Mouse (Mus musculus): ENCODE measurements around the gene Cops3.

The Cops3 gene

DNA sequence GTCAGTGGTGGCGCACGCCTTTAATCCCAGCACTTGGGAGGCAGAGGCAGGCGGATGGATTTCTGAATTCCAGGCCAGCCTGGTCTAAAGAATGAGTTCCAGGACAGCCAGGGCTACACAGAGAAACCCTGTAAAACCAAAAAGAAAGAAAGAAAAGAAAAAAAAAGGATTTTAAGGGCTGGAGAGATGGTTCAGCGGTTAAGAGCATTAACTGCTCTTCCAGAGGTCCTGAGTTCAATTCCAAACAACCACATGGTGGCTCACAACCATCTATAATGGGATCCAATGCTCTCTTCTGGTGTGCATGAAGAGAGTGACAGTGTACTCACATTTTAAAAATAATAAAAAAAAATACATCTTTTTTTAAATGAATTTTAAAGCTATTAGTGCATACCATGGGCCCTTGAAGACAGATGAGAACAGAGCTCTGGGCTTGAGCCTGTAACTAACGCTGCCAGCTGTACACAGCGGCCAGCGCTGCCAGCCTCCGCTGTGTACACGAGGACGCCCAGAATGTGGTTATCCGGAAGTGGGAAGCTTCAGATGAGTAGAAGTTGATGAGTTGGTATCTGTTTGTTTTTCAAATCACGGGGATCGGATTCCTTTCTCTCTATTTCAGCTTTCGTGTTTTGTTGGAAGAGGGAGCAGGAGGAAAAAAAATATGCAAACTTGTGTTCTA lies 29.0 kb downstream of the Cops3 start:
- DNase-seq, result no peak

DNA sequence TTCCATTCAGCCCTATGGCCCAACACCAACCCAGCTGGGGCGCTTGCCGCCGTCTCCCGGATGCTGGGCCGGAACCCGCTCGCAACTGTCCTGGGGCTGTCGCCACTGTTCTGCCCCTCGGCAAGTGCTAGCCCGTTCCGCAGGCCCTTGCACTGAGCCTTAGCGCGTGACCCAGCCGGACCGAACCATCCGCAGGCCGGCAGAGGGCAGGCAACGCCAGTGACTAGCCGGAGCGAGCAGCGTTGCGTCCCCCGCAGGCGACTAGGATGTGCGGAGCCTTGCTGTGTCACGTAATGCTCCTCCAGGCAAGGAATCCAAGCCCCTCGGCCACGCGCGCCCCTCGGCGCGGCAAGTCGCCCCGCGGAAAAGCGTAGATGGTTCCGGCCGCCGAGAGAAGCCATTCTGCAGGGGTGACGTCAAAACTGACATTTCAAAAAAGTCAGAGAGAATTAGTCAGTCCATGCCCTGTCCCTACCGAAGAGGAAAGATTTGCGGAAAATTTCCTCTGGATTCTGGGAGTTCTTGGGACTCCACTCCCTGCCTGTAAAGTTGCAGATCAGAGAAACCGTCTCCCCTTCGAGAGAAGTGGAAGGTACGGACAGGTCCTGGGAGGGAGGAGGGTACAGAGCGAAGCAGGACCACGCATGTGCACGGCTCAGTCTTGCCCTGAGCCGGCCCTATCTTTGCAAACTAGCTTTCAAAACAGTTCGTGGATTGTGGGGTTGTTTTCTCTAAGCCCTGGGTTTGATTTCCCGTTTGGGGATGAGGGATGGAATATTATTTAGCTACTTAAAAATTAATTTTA lies 29.8 kb downstream of the Cops3 start, which contains the start of gene Flcn:
Flcn (minus strand) TSS at position 347 of the 805 bp plus-strand sequence.
- peak; percentile 92 to 94 for DNase-seq

DNA sequence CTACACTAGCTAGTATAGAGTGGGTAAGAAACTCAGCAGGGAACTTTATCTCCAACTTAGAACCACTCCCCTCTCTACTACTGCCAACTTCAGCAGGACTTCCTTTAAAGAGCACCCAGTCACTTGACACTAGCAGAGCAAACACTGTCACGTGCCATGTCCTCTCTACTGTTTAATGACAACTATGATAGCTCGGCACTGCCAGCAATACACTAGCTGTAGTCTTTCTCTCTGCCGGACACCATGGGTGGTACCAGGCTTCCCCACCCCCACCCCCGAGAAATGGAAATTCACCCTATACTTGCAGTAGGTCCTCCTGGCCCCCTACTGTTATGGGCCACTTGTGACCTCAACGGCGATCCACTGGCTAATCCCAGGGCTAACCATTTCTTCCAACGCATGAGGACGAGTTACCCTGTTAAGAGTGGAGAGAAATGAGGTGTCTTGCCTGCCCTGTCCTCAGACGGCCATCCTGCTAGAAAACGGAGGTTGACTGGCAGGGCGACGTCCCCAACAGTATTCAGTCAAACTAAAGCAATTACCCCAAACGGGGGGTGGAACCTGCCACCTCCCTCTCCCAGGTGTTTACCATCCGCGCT lies 30.5 kb downstream of the Cops3 start:
- DNase-seq, result no peak

DNA sequence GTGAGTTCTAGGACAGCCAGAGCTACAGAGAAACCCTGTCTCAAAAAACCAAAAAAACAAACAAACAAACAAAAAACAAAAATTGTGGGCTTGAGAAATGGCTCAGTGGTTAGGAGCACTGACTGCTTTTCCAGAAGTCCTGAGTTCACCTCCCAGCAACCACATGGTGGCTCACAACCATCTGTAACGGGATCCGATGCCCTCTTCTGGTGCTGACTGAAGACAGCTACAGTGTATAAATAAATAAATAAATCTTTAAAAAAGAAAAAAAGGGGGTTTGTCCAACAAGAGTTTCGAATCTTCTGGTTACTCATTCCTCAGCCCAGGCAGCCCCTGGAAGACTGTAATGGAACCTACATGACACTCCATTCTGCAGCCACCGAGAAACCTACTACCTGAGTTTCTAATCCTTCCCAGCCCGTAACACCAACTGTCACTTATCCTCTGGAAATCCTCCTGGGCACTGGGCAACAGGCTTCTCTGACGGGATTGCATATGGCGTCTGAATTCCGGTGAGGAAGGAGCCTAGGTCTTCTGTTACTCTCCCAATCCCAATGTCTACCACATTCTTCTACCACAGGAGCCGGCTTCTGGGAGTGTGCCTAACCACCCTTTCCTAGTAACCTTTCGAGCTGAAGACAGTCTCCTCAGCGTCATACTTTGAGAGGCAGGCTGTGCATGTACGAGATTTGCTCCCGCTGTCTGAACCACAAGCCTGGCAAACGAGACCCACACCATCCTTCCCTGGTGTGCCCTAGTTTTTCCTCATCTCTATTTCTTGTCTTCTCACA lies 31.3 kb downstream of the Cops3 start:
- DNase-seq, result peak; percentile 40 to 47

DNA sequence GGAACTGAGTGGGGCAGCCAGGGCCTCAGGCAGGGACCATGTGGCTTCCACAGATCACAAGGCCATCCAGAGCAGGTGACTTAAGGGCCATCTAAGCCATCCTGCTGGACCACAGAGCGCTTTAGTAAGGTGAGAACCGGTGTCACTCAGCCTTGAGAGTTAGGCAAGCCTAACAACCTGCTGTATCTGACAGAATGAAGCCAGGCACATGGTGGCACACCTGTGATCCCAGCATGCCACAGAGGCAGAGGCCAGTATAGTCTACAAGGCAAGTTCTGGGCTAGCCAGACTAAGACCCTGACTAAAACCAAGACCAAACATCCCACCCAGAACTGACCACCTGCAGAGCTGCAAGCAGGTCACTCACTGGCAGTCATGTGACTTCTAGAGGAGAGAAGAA lies 34.0 kb downstream of the Cops3 start:
- DNase-seq, result peak; percentile 52 to 54

DNA sequence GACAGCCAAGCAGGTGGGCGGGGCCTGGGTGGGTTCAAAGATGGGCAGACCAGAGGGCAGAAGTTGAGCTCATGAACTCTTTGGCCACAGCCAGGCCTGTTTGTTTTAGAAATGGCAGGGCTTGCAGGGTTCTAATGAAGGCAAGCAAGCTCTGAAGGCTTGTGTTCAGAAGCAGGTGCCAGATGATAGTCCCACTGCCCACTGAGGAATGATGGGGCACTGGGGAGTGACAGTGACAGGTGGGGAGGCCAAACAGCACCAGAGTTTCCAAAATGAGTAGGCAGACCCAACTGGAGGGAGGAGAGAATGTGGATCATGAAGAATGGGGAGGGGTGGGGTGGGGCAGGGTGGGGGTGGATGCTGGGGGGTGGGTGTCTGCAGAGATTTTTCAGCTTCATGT lies 34.4 kb downstream of the Cops3 start:
- DNase-seq, result no peak

DNA sequence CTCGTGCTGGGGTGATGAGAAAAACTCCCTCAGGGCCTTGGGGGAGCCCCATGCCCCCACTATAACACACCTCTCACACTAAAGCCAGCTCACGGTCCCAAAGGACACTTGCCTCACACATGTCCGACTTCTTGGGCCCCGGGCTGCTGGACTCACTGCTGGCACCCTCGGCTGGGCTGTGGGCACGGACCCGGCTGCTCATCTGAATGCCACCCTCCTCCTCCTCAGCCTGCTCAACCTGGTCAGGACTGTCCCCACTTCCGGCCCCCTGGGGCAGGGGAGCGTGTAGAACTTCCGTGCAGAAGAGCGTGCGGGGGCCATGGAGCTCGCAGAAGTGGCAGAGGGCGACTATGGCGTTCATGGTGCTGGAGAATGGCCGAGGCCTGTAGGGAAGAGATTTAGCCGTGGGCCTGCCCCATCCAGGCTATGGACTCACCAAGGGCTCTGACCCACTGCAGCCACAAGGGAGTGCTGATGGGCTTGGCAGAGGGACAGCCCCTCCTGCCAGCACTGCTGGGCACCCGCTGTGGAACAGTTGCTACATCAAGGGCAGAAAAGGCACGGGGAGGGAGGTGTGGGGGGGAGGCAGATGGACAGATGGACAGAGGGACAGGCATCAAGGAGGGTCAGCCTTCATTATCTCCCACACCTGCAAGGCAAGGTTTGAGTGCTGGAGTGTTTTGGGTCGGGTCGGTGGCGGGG lies 35.1 kb downstream of the Cops3 start:
- peak; percentile 79 to 86 for DNase-seq

DNA sequence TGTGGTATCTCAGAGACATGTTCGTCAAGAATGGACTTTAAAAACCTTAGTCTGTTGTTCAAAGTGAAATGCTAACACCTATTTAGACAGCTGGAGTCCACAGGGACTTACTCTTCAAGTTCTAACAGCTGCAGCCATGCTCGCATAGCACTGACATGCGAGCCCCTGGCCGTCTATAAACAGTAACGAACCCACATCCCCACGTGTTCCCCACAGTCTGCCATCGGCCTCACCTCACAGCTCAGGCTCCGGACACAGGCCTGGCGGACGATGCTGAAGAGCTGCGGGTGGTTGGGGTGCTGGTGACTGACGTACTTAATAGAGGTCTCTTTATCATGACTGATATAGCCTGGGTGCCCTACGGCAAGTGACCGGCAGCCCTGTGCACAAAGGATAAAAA lies 36.1 kb downstream of the Cops3 start:
- no peak for DNase-seq

DNA sequence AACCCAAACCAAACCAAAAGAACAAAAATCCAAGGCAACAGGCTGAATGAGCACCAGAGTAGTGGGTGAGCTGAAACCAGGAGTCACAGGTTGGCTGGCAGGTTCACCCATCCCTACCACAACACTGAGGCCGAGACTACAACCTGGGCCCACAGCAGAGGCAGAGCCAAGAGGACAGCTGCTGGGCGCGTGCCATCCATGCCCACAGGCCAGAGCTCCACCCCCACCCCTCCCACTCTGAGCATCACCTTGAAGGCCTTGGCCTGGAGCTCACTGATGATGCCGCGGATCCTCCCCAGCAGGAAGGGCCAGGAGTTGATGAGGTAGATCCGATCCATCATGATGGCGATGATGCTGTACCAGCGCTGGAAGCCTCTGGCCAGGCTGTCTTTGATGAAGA lies 37.8 kb downstream of the Cops3 start:
- DNase-seq, result peak in 1 of 2 experiments; percentile 61

DNA sequence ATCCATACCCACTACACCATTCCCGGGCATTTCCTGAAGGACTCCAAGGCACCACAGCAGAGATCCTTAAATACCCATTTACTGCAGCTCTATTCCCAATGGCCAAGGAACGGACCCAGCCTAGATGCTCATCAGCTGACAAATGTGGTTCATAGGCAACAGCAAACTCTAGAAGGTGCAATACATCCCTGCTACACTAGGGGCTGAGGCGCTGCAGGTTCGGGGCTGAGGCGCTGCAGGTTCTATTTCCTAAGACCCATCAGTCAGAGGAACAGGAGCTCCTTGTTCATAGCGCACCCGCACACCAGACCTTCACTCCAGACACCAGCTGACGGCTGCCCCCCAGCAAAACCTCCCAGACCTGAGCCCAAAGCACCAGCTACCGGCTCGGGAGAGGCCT lies 39.2 kb downstream of the Cops3 start:
- DNase-seq, result no peak

DNA sequence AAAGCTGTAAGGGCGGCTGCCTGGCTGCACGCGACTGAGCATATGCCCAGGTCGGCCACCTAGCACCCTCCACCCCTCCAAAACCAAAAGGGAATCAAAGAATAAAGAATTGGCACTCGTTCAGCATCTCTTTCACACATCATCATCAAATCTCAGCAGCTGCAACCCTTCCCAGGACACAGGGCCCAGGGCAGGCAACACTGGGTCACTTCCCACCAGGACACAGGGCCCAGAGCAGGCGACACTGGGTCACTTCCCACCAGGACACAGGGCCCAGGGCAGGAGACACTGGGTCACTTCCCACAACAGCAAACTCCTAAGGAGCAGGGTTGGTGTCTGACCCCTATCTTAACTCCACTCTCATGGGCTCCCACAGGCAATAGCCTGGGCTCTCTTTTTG lies 46.2 kb downstream of the Cops3 start:
- no peak for DNase-seq

DNA sequence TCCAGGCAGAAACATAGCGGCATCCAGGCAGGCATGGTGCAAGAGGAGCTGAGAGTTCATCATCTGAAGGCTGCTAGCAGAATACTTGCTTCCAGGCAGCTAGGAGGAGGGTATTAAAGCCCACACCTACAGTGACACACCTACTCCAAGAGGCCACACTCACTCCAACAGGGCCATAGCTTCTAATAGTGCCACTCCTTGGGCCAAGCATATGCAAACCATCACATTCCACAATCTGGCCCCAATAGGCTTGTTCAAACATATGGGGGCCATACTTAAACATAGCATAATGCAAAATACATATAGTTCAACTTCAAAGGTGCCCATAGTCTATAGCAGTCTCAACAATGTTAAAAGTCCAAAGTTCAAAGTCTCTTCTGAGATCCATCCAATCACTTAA lies 50.3 kb downstream of the Cops3 start:
- DNase-seq, result no peak

DNA sequence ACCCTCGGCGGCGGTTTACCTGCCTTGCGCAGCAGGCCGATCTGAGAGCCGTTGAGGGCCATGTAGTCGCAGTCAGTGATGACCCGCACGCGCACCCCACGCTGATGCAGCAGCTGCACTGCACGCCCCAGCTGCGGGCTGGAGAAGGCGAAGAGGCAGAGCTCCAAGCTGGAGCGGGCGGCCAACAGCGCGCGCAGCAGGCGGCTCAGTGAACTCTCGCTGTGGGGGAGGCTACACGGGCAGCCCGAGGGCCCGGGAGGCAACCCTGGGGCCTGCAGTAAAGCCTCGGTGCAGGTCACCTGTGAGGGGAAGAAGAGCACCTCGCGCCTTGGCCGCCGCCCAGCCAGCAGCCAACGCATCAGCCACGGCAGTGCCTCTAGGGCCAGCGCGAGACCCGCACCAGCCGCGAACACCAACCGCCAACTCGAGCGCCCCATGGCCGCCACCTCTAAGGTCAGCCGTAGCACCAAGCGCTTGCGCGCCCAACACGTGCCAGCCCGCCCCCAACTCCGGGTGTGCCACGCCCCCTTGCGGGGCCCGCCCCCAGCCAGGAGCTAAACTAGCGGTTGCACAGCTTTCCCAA lies 52.3 kb downstream of the Cops3 start, which contains the start of gene Pld6:
Pld6 (minus strand) TSS at position 447 of the 583 bp plus-strand sequence.
- peak; percentile 42 to 56 for DNase-seq

DNA sequence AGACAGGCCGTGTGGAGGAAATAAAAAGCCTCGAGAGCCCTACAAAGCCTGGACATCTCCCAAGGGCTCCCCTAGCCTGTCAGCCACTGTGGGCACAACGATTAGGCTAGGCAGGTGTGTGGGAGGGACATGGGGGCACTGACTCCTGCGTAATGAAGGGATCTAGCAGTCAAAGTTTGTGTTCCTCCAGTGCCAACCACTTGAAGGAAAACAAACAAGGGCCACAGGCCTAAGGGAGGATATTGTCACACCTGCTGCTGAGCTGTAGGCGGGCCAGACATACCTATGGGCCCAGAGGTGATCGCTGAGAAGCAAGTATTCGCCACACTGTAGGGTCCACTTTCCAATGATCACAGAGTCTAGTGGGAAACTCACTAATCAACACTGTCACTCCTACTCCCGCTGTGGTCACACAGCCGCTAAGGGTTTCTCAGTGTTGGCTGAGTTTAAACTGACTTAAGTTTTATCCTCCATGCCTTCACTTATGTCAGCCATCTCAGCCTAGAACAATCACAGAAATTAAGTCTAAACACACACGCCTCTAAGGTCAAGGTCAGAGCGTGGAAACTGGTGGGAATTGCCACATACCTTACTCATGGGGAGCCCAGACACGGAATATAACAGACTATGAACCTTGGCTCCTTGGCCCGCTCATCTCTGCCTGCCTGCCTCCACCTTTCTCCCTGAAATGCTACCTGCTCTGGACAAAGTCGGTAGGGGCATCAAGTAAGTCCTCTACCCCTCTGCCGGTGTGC lies 53.0 kb downstream of the Cops3 start:
- no peak for DNase-seq

DNA sequence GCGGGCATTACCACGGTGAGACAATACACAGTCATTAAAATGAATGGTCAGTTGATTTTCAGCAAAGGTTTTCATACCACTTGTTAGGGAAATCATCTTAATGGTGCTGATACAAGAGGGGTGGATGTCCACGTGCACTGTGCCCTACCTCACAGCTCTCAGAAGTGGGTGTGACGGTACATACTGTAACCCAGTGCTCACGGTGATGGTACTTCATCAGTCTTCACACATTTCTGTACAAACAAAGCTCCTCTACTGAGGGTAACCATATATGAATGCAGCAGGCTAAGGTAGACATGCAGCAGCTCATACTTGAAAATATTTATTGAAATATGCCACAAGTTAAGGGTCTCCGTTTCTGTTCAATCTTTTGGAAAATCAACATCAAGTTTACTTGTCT lies 56.0 kb downstream of the Cops3 start:
- DNase-seq, result no peak

DNA sequence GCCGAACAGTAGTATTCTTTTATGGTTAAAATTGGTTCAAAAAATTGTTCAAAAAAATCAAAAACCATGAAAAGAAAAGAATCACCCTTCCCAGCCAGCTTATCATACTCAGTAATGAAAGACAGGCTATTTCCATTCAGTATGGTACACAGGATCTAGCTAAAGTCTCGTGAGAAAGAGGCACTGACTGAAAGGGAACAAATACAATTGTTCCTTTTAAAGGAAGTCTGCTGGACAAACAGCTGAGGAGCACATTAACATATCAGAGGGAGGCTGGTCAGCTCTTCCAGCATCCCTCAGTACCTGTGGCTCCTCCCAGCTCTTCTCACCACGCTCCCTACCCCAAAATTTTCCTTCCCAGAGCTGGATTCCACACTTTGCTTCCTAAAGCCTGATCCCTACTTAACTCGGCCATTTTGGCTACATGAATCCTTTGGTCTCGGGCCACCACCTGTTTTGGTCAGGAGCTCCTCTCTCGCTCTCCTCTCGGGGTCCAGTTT lies 57.5 kb downstream of the Cops3 start:
- DNase-seq, result no peak

DNA sequence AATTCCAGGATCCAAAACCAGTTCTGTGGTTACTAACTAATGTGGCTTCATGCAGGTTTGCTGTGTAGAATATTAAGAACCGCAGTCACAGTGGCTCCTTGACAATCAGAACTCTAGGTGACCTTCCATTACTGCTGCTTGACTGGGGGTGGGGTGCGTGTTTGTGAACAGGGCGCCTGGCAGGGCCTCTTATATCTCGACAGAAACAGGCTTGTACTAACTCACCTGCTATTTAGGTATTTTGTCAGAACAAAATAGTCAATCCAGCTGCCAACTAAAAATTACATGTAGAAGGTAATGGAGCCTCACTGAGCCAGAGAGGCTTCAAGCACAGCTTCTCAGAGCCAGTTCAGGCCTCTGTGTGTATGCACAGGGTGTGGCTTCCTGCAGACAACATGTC lies 59.4 kb downstream of the Cops3 start:
- no peak for DNase-seq

DNA sequence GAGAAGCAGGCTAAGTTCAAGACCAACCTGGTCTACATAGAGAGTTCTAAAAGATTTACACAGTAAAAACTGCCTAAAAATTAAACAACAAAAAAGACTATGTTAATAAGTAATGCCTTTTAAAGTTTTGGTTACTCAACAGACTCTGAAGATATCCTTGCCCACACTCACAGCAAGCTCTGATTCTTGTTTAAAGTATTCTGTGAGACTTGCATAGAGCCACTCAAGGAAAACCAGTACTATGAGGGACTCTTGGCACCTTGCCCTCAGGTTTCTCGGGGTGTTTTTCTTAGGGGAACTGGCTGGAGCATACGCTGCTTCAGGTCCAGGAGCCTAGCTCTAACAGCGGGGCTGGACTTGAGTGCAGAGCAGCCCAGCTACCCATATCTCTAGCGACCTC lies 60.2 kb downstream of the Cops3 start:
- DNase-seq, result peak in 1 of 2 experiments; percentile 49

DNA sequence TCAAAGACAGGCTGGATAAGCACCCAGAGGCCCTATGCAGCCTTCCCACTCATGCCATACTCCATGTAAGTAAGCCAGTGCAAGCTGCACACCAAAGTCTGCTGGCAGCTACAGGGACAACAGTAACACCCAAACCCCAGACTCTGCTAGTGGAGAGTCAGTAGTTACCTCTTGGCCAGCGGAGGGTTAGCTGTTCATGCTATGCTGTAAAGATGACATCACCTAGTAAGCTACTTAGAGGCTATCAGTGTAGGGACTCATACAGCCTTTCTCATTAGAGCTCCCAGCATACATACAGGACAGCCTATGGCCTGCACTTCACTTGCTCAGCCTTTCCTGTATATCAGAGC lies 60.8 kb downstream of the Cops3 start:
- DNase-seq, result no peak

DNA sequence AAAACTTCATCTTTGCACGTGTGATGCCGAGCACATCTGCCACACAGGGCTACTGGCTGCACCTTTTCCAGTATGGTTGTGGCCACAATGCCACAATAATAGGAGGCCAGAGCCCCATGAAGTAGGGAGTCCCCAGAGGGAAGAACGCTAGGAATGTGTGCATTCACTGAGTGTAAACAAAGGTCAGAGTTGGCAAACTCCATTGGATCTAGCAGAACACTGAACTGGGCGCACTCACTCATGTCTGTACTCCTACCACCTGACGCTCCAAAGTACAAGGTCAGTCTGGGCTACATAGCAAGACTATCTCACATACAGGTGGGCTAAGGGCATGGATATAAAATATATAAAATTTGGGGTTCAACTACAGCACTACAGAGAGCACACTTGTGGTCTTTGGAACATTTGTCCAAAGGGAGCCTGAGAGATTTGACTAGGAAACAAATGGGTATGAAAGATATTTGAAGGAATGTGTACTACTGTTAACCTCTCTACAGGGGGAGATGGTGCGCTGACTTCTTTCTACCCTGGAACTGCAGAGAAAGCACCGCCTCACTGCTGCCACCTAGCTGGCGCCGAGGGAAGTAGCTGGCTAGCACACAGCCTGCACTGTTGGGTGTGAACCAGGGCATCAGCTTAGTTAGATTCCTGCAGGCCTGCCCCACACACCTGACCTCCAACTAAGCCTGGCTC lies 61.3 kb downstream of the Cops3 start:
- peak; percentile 86 to 89 for DNase-seq
